Mouse (Mus musculus) ES-E14 (cell line): ENCODE data around the gene Alas2. TPM values are rescaled to one million over a fixed set of nuclear protein-coding genes. Genes with fewer than 3 reads are reported as not detected.

Experiments used
- DNase-seq: peaks from one replicate; pipeline ENCODE4 v3.0.0-alpha.2; 2013; ENCODE audit warnings: low read depth, low spot score
- H3K27ac ChIP-seq: 2 replicates; pipeline ENCODE4 v1.5.1; 2012; ENCODE audit warnings: low read depth, mild to moderate bottlenecking, low read length, moderate library complexity, mixed read lengths; ENCODE audit not compliant: poor library complexity, insufficient read depth, severe bottlenecking
- H3K36me3 ChIP-seq: 2 replicates; pipeline ENCODE4 v1.6.1; 2012; ENCODE audit warnings: mild to moderate bottlenecking, low read length, moderate library complexity, mixed read lengths; ENCODE audit not compliant: control insufficient read depth, poor library complexity, insufficient read depth, severe bottlenecking
- H3K4me1 ChIP-seq, 2 experiments: fragments of 150-350 bp in 1 of 2; sonication (generic) in 1 of 2; 2 replicates each; pipeline ENCODE4 v1.6.1; 2012; ENCODE audit warnings: low read length in 2 of 2, mild to moderate bottlenecking in 1 of 2, mixed read lengths in 1 of 2; ENCODE audit not compliant: control insufficient read depth in 2 of 2, insufficient read depth in 2 of 2, poor library complexity in 1 of 2
- H3K4me3 ChIP-seq, 2 experiments: fragments of 150-350 bp in 1 of 2; sonication (generic) in 1 of 2; 2 replicates each; pipeline ENCODE4 v1.5.1; 2012; ENCODE audit warnings: low read length in 2 of 2, low read depth in 1 of 2, mild to moderate bottlenecking in 1 of 2, mixed read lengths in 1 of 2; ENCODE audit not compliant: insufficient read depth in 1 of 2, poor library complexity in 1 of 2, severe bottlenecking in 1 of 2
- H3K9ac ChIP-seq: 2 replicates; pipeline ENCODE4 v1.6.1; 2012; ENCODE audit warnings: low read depth, mild to moderate bottlenecking, low read length, mixed read lengths; ENCODE audit not compliant: poor library complexity, insufficient read depth, severe bottlenecking
- H3K9me3 ChIP-seq: fragments of 150-350 bp; sonication (generic); 2 replicates; pipeline ENCODE4 v1.6.1; 2012; ENCODE audit warnings: low read depth, mild to moderate bottlenecking, low read length; ENCODE audit not compliant: control insufficient read depth, insufficient read depth
- CHD2 ChIP-seq: IDR thresholded peaks from 2 replicates; pipeline ENCODE4 v1.6.1; 2014; ENCODE audit warnings: mild to moderate bottlenecking, low read depth, low read length, inconsistent platforms
- HCFC1 ChIP-seq: IDR thresholded peaks from 2 replicates; pipeline ENCODE4 v1.6.1; 2012; ENCODE audit warnings: low read length, inconsistent platforms, borderline replicate concordance; ENCODE audit not compliant: insufficient read depth
- MAFK ChIP-seq: IDR thresholded peaks from 2 replicates; pipeline ENCODE4 v1.6.1; 2014; ENCODE audit warnings: mild to moderate bottlenecking, low read depth, low read length, inconsistent platforms; ENCODE audit not compliant: insufficient read depth
- ZC3H11A ChIP-seq: IDR thresholded peaks from 2 replicates; pipeline ENCODE4 v1.6.1; 2012; ENCODE audit warnings: low read depth, mild to moderate bottlenecking, inconsistent platforms, low read length, borderline replicate concordance
- ZNF384 ChIP-seq: IDR thresholded peaks from 2 replicates; pipeline ENCODE4 v1.6.1; 2012; ENCODE audit warnings: low read depth, low read length, inconsistent platforms
- in situ Hi-C, 2 experiments: fragments of 600-800 bp; cut with MboI; formaldehyde crosslinking; loops; one replicate each; pipeline ENCODE4 v1.15.1; 2025; ENCODE audit warnings: low sequenced_read_pairs in 2 of 2, inconsistent platforms in 1 of 2; ENCODE audit not compliant: unreplicated experiment in 2 of 2
- total RNA-seq: library from RNA; depleted of rRNA; stranded (reverse); fragments of 300-350 nt; gene quantifications from 2 replicates; pipeline ENCODE4 v1.2.3, GENCODE M21; 2012; rRNA removed

Alas2 gene
- total RNA-seq, 1 experiment, result 2.1 TPM

GRCm38 (mm10) chrX:150594176-150594575, 47.0 kb downstream of the Alas2 start:
- no peaks in the 10 kb centered on the region for H3K36me3 ChIP-seq
- no peaks in the 10 kb centered on the region for H3K9me3 ChIP-seq
- no peak overlapping the region for H3K4me3 ChIP-seq
- in situ Hi-C loops, result no loop called here
- H3K27ac ChIP-seq, result no peak overlapping the region
- no peak for DNase-seq
- no peaks in the 10 kb centered on the region for H3K4me1 ChIP-seq
- H3K9ac ChIP-seq, result no peak overlapping the region
- no peak for TF ChIP-seq ZC3H11A
- no peak for TF ChIP-seq MAFK
- no peak for TF ChIP-seq CHD2
- TF ChIP-seq HCFC1, result no peak
- no peak for TF ChIP-seq ZNF384

DNA sequence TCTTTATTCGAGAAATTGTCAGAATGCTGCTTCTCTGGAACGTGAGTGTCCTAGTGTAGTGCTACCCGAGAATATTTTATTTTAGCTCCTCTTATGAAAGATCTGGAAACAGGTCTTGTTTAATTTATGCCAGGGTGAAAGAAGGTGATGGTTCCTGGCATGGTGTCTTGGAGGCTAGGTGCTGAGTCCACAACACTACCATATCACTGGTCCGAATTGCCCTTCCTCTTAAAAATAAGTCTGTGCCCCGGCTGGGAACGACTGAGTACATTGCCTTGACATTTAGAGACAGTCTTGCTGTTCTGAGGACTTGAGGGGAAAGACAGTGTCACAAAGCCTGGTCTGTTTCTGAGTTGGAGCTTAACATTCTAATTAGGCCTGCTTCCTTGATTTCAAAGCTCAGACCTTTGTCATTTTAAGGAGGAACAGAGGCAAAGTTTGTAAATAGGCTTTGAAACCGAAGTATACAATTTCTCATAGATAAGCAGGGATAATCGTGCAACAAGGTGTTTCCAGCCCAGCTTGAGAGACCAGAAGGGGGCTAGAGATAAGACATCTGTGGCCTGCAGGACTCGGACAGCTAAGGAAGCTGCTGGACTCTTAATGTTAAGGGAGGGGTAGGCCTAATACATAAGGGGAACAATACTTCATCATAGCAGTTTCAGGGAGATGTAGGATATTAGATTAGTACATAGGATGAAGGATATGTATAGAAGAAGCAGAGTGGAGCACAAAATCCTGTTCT, 48.0 kb downstream of the Alas2 start:
- Histone ChIP-seq H3K9ac (no peak overlapping the region), H3K27ac (no peak overlapping the region), H3K36me3 (no peaks in the 10 kb centered on the region), H3K4me3 (no peak overlapping the region), H3K4me1 (no peaks in the 10 kb centered on the region), H3K9me3 (no peaks in the 10 kb centered on the region)
- TF ChIP-seq ZC3H11A (no peak), MAFK (no peak), HCFC1 (no peak), CHD2 (no peak), ZNF384 (no peak)
- DNase-seq, result no peak
- in situ Hi-C loops, result no loop called here

- H3K4me1 ChIP-seq, result no peaks in the 10 kb centered on the region
- no peaks in the 10 kb centered on the region for H3K9me3 ChIP-seq
- in situ Hi-C loops, result no loop called here
- no peak overlapping the region for H3K4me3 ChIP-seq
- no peaks in the 10 kb centered on the region for H3K36me3 ChIP-seq
- no peak for DNase-seq
- no peak overlapping the region for H3K27ac ChIP-seq
- no peak for TF ChIP-seq MAFK
- no peak for TF ChIP-seq ZC3H11A
- no peak for TF ChIP-seq HCFC1
- TF ChIP-seq ZNF384, result no peak
- no peak for TF ChIP-seq CHD2
- no peak overlapping the region for H3K9ac ChIP-seq
Measured at GRCm38 (mm10) chrX:150598882-150599281, 51.7 kb downstream of the Alas2 start.

Other genes starting within 250 kb of the Alas2 start
- 14.7 and 19.4 TPM in 2 replicates for gene Tmem29, start 88.2 kb upstream of the Alas2 start, total RNA-seq
- gene Pfkfb1, start 40.9 kb downstream of the Alas2 start, total RNA-seq, result 8.2 and 8.7 TPM in 2 replicates
- 19.1 and 19.2 TPM in 2 replicates for gene Apex2, start 42.5 kb downstream of the Alas2 start, total RNA-seq
- gene Tro, start 110.2 kb downstream of the Alas2 start, total RNA-seq, result 32.7 and 41.4 TPM in 2 replicates